Mouse (Mus musculus) heart, postnatal 0 days (tissue): Measurements from ENCODE around the gene Ntn5. TPM values are rescaled to one million over a fixed set of nuclear protein-coding genes. Genes with fewer than 3 reads are reported as not detected.
A peak's percentile ranks its signal among the peaks of the same experiment; 100 is the strongest.

Source experiments
- ATAC-seq: fragments of 200-750 bp; cut with Nextera tagmentation; 2 replicates; pipeline ENCODE4 v1.8.0; 2017; ENCODE audit warnings: low read depth, moderate number of reproducible peaks, moderate library complexity; ENCODE audit not compliant: insufficient read depth
- DNase-seq: peaks from one replicate; pipeline ENCODE4 v3.0.0-alpha.2; 2016; ENCODE audit warnings: low spot score
- H3K27ac ChIP-seq: fragments of 300-500 bp; sonication (generic); 2 replicates; pipeline ENCODE4 v1.5.1; 2014; ENCODE audit warnings: low read depth, mild to moderate bottlenecking
- H3K27me3 ChIP-seq: fragments of 300-500 bp; sonication (generic); 2 replicates; pipeline ENCODE4 v1.6.1; 2014; ENCODE audit warnings: low read length, mixed read lengths; ENCODE audit not compliant: control insufficient read depth, insufficient read depth
- H3K36me3 ChIP-seq: fragments of 300-500 bp; sonication (generic); replicated peaks from 2 replicates; pipeline ENCODE4 v1.6.1; 2014; ENCODE audit warnings: low read length, mixed read lengths; ENCODE audit not compliant: control insufficient read depth, insufficient read depth
- H3K4me1 ChIP-seq: fragments of 300-500 bp; sonication (generic); 2 replicates; pipeline ENCODE4 v1.6.1; 2014; ENCODE audit warnings: antibody characterized with exemption; ENCODE audit not compliant: control insufficient read depth, insufficient read depth
- H3K4me2 ChIP-seq: fragments of 300-500 bp; sonication (generic); 2 replicates; pipeline ENCODE4 v1.6.1; 2014; ENCODE audit warnings: low read depth, mild to moderate bottlenecking, low read length, moderate library complexity
- H3K4me3 ChIP-seq: fragments of 300-500 bp; sonication (generic); 2 replicates; pipeline ENCODE4 v1.5.1; 2014; ENCODE audit warnings: low read depth, low read length
- H3K9ac ChIP-seq: fragments of 300-500 bp; sonication (generic); replicated peaks from 2 replicates; pipeline ENCODE4 v1.6.1; 2014; ENCODE audit warnings: low read depth, low read length, mixed read lengths
- H3K9me3 ChIP-seq: fragments of 300-500 bp; sonication (generic); replicated peaks from 2 replicates; pipeline ENCODE4 v1.6.1; 2016; ENCODE audit warnings: low read length; ENCODE audit not compliant: control insufficient read depth
- CTCF ChIP-seq: IDR thresholded peaks from 2 replicates; pipeline ENCODE4 v1.5.1; 2016; ENCODE audit warnings: antibody characterized with exemption, control low read depth, low read depth
- EP300 ChIP-seq: IDR thresholded peaks from 2 replicates; pipeline ENCODE4 v1.6.1; 2016; ENCODE audit warnings: antibody characterized with exemption, low read depth
- WGBS: fragments of 180-500 bp; shearing (Covaris S2); extraction: QIAGEN DNeasy Blood & Tissue Kit; methylation state at CpG from one replicate; pipeline ENCODE4 v1.1.7; 2014; 5-methylcytosine and 5-hydroxymethylcytosine counted together
- polyA plus RNA-seq: library from polyadenylated mRNA; unstranded; fragments of >200 nt; fragmentation: Nextera tagmentation; extraction: Ambion mirVana; gene quantifications from 2 replicates; pipeline ENCODE4 v1.2.1, GENCODE M21; 2015
- total RNA-seq: library from RNA; depleted of rRNA; stranded (reverse); fragments of >200 nt; gene quantifications from 2 replicates; pipeline ENCODE4 v1.2.3, GENCODE M21; 2014; ENCODE audit warnings: low replicate concordance

Gene Ntn5
- total and polyA plus RNA-seq, 2 experiments from 2014 or later: not detected

DNA sequence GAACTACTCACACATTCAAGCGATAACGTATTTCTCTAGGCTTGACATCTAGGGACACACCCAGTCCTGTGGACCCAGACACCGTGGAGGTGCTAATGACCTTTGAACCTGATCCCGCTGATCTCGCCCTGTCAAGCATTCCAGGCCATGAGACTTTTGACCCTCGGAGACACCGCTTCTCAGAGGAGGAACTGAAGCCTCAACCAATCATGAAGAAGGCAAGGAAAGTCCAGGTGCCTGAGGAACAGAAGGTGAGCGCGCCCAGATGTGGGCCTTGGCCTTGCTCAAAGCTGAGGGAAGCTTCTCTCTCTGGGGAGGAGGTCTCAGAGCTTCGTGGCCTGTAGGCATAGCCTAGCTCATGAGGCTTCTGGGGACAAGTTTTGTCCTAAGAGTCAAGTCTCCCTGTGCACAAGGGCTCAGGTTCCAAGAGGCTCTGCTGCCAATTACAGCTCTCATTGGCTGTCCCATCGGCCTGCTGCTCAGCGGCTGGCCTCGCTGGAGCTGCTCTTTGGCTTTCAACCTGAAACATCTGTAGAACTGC, 24.5 kb downstream of the Ntn5 start:
- Histone ChIP-seq H3K4me3 (peak overlapping the region; percentile 77), H3K27me3 (no peaks in the 10 kb centered on the region), H3K9ac (peak overlapping the region; percentile 32), H3K36me3 (peaks cover 39% of the 10 kb centered on the region), H3K9me3 (no peaks in the 10 kb centered on the region), H3K27ac (peak overlapping the region; percentile 98), H3K4me1 (peaks cover 22% of the 10 kb centered on the region), H3K4me2 (peak overlapping the region; percentile 96)
- 43% methylated on average over 13 of the region's 13 CpGs for WGBS
- TF ChIP-seq EP300 (no peak), CTCF (no peak)
- ATAC-seq (no peak), DNase-seq (no peak)

DNA sequence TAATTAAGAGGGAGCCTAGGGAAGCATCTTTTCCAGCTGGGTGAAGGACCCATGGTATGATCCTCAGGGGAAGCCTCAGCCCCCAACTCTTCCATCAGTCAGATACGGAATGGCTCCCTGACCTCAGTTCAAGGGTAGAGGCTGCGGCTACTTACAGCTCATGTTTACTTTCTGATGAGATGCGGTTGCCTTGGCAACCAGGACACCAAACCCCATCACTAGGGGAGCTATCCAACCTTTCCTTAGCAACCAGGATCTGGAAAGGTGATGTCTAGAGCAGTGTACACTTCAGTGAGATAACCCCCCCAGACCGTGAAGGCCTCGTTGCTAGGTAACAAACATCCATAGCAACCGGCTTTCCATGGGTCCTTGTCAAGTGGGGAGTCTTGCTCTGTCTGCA, 25.2 kb downstream of the Ntn5 start:
- ATAC-seq: no peak
- no peak overlapping the region; the same call in 1 of the 2 replicates for H3K27ac ChIP-seq
- no peak for DNase-seq
- no peaks in the 10 kb centered on the region for H3K9me3 ChIP-seq
- no peak overlapping the region for H3K4me3 ChIP-seq
- peaks cover 19% of the 10 kb centered on the region for H3K4me1 ChIP-seq
- TF ChIP-seq CTCF (no peak), EP300 (no peak)
- no peaks in the 10 kb centered on the region for H3K27me3 ChIP-seq
- no peak overlapping the region for H3K9ac ChIP-seq
- no peak overlapping the region for H3K4me2 ChIP-seq
- peaks cover 42% of the 10 kb centered on the region for H3K36me3 ChIP-seq
- 42% methylated on average over 6 of the region's 6 CpGs for WGBS

DNA sequence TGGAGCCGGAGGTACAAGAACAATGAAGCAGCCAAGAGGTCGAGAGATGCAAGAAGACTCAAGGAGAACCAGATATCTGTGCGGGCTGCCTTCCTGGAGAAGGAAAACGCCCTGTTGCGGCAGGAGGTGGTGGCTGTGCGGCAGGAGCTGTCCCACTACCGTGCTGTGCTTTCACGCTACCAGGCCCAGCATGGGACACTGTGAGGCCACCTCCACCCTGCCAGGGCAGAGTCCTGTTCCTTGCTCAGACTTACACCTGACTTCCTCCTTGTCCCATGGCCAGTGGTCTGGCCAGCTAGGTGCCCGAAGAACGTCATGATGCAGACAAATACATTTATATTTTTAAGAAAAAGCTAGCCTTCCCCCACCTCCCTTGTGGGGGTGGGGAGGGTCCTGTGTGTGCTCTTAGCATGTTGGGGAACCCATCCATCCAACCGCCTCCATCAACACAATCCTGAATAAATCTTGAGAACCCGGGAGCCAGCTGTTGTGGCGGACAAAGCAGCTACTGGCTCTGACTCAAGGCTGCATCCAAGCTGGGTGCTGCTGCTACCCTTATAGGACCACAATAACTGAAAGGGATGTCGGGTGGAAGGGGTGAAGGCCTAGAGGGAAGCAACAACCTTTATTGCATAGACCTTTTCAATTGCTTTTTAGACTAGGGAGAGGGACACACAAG, 26.0 kb downstream of the Ntn5 start:
- H3K4me1 ChIP-seq: peaks cover 24% of the 10 kb centered on the region
- H3K4me3 ChIP-seq: no peak overlapping the region
- no peak overlapping the region for H3K4me2 ChIP-seq
- H3K9ac ChIP-seq: no peak overlapping the region
- TF ChIP-seq CTCF (no peak), EP300 (no peak)
- whole genome bisulfite sequencing: 60% methylated on average over 14 of the region's 14 CpGs
- DNase-seq (no peak), ATAC-seq (no peak)
- H3K27me3 ChIP-seq: no peaks in the 10 kb centered on the region
- no peak overlapping the region for H3K27ac ChIP-seq
- no peaks in the 10 kb centered on the region for H3K9me3 ChIP-seq
- H3K36me3 ChIP-seq: peaks cover 42% of the 10 kb centered on the region

DNA sequence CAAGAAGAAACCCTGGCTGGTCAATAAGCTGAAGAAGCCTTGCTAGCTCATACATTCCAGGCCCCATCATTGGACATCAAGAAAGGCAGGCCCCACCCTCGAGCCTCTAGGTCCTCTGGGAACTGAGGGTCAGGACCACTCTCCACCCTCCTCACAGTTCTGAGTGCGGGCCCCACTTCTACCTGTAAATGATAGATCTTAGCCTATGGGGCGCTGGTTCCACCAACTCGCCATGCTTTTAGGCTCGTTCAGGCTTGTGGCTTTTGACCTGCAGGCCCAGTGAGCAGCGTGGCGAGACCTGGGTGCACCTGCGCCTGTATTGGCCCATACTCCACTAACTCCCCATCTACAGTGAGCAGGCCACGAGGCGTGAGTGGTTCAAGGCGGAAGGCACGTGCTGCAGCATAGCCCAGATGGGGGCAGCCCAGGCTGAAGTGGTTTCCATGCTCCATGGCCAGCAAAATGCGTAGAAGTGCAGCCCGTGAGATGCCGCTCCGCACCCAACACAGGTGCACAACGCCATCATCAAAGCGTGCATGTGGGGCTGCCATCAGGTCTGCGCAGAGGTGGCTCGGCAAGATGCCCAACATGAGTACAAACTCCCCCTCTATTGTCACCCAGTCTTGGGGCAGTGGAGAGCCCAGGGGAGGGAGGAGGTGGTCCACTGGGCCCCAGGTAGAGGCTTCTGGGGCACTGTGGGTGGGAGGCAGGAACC, 26.8 kb downstream of the Ntn5 start:
- WGBS: 88% methylated on average over 20 of the region's 20 CpGs
- no peak for DNase-seq
- TF ChIP-seq CTCF (no peak), EP300 (no peak)
- H3K4me3 ChIP-seq: no peak overlapping the region
- no peak overlapping the region for H3K27ac ChIP-seq
- no peaks in the 10 kb centered on the region for H3K27me3 ChIP-seq
- no peak for ATAC-seq
- H3K9me3 ChIP-seq: no peaks in the 10 kb centered on the region
- H3K9ac ChIP-seq: no peak overlapping the region
- peaks cover 42% of the 10 kb centered on the region for H3K36me3 ChIP-seq
- H3K4me2 ChIP-seq: no peak overlapping the region
- H3K4me1 ChIP-seq: peaks cover 28% of the 10 kb centered on the region

DNA sequence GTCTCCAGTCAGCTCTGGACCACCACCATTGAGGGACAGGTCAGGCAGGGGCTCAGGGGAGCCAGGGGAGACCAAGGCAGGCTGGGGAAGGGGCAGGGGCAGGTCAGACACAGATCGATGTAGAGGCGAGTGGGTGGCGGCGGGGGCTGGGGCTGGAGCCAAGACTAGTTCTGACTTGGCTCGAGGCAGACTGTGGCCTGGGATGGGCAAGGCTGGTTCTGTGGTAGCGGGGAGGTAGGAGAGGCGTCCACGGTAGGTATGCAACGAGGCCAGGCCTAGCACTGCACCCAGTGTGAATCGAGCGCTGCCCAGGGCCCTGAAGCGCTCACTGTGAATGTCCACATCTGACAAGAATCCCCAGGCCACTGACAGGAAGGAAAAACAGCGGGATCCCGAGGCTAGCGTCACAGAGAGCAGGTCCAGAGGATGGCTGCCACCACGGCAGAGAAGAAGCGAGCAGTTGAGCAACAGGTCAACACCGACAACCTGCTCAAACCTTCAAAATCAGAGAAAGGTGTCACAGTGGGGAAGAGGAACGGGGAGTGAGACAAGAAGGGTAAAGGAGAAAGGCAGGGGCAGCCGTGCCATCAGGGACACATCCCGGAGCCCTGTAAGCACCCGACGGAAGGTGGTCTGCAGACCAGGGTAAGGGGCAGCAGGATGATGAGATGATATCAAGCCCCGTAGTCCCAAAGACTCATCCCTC, 27.6 kb downstream of the Ntn5 start:
- Histone ChIP-seq H3K4me1 (peaks cover 36% of the 10 kb centered on the region), H3K9me3 (no peaks in the 10 kb centered on the region), H3K4me3 (no peak overlapping the region), H3K27me3 (no peaks in the 10 kb centered on the region), H3K9ac (no peak overlapping the region), H3K27ac (no peak overlapping the region), H3K4me2 (no peak overlapping the region), H3K36me3 (peaks cover 42% of the 10 kb centered on the region)
- DNase-seq: no peak
- TF ChIP-seq EP300 (no peak), CTCF (no peak)
- ATAC-seq: no peak
- WGBS: 86% methylated on average over 24 of the region's 24 CpGs
